Mouse (Mus musculus): ENCODE measurements around the gene Tcf12. TPM values are rescaled to one million over a fixed set of nuclear protein-coding genes. Genes with fewer than 3 reads are reported as not detected.

Tcf12 gene
- polyA plus RNA-seq, 1 experiment from 2014 or later, result 64.8 TPM

GRCm38 (mm10) chr9:71877867-71878266 is 233.8 kb downstream of the Tcf12 start:
- Histone ChIP-seq H3K27me3 (ENCODE audit: insufficient read depth, poor library complexity, severe bottlenecking) (no peaks in the 10 kb centered on the region), H3K36me3 (peaks cover 57% of the 10 kb centered on the region), H3K4me1 (peaks cover 4% of the 10 kb centered on the region; the same call in 1 of the 2 replicates), H3K9me3 (no peaks in the 10 kb centered on the region), H3K4me3 (no peak overlapping the region), H3K27ac (no peak overlapping the region)
- no peak for DNase-seq (ENCODE audit: low spot score)
- 94% methylated on average over 3 of the region's 3 CpGs for WGBS

DNA sequence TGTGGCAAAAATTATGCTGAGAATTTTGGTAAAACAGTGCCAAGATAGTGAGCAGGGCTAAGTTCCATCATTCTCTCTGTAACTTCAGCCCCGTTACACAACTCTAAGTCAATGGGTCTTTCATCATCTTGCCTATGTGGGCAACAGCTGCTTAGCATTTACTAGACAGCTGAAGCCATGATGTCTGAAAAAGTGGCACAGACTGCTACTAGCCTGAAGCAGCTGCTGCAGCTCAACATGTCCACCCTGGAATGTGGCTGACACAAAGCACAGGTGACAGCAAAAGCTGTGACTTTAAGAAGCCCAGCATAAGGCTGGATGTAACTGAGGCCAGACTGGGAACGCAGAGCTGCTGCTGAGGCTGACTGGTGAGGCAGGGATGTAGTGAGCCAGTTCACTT is 236.9 kb downstream of the Tcf12 start:
- no peak overlapping the region for H3K27ac ChIP-seq
- H3K36me3 ChIP-seq, result peaks cover 58% of the 10 kb centered on the region
- H3K27me3 ChIP-seq (ENCODE audit: insufficient read depth, poor library complexity, severe bottlenecking), result no peaks in the 10 kb centered on the region
- DNase-seq (ENCODE audit: low spot score), result no peak
- no peak overlapping the region for H3K4me3 ChIP-seq
- WGBS, result 75% methylated on average over 2 of the region's 2 CpGs
- H3K9me3 ChIP-seq, result no peaks in the 10 kb centered on the region
- no peaks in the 10 kb centered on the region for H3K4me1 ChIP-seq

GRCm38 (mm10) chr9:71874035-71874572 is 237.6 kb downstream of the Tcf12 start:
- Histone ChIP-seq H3K27ac (no peak overlapping the region), H3K36me3 (peaks cover 60% of the 10 kb centered on the region), H3K9me3 (no peaks in the 10 kb centered on the region), H3K27me3 (ENCODE audit: insufficient read depth, poor library complexity, severe bottlenecking) (no peaks in the 10 kb centered on the region), H3K4me3 (no peak overlapping the region), H3K4me1 (no peaks in the 10 kb centered on the region)
- 89% methylated on average over 3 of the region's 3 CpGs for WGBS
- DNase-seq (ENCODE audit: low spot score), result no peak

GRCm38 (mm10) chr9:71863338-71863737 is 248.3 kb downstream of the Tcf12 start:
- Histone ChIP-seq H3K27ac (no peak overlapping the region), H3K9me3 (no peaks in the 10 kb centered on the region), H3K27me3 (ENCODE audit: insufficient read depth, poor library complexity, severe bottlenecking) (no peaks in the 10 kb centered on the region), H3K4me3 (no peak overlapping the region), H3K4me1 (no peaks in the 10 kb centered on the region), H3K36me3 (peaks cover 24% of the 10 kb centered on the region)
- WGBS, result 93% methylated on average over 7 of the region's 7 CpGs
- no peak for DNase-seq (ENCODE audit: low spot score)

GRCm38 (mm10) chr9:71861629-71862028 is 250.0 kb downstream of the Tcf12 start:
- Histone ChIP-seq H3K27ac (no peak overlapping the region), H3K4me3 (no peak overlapping the region)
- 75% methylated on average over 2 of the region's 2 CpGs for WGBS

GRCm38 (mm10) chr9:71857926-71858325 is 253.7 kb downstream of the Tcf12 start:
- Histone ChIP-seq H3K9me3 (no peaks in the 10 kb centered on the region), H3K4me1 (0 out of 2 replicates have a peak, but pooled peaks cover 5% of the 10 kb centered on the region), H3K36me3 (peaks cover 60% of the 10 kb centered on the region), H3K4me3 (no peak overlapping the region), H3K27me3 (ENCODE audit: insufficient read depth, poor library complexity, severe bottlenecking) (no peaks in the 10 kb centered on the region), H3K27ac (no peak overlapping the region)
- no peak for DNase-seq (ENCODE audit: low spot score)
- WGBS, result 92% methylated on average over 1 of the region's 1 CpGs

More at GRCm38 (mm10) chr9:71861629-71862028, 250.0 kb downstream of the Tcf12 start:
- H3K9me3 ChIP-seq, result no peaks in the 10 kb centered on the region
- no peak for DNase-seq (ENCODE audit: low spot score)
- no peaks in the 10 kb centered on the region for H3K27me3 ChIP-seq (ENCODE audit: insufficient read depth, poor library complexity, severe bottlenecking)
- H3K4me1 ChIP-seq, result no peaks in the 10 kb centered on the region
- peaks cover 31% of the 10 kb centered on the region for H3K36me3 ChIP-seq

DNA sequence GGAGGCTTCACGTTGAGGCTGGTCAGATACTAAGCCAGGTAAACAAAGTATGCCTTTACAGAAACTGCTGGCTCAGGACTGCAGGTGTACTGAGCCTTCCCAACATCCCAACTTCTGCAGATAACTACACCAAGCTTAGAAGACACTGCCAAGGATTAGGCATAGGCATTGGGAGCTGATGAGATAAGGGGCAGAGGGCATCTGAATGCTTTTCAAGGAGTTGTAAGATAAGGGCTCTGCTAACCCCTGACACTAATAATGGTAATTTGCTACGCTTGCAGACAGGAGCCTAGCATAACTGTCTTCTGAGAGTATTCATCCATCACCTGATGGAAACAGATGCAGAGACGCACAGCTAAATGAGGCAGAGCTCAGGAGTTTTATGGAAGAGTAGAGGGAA is 257.8 kb downstream of the Tcf12 start:
- WGBS, result 72% methylated on average over 3 of the region's 3 CpGs
- Histone ChIP-seq H3K27me3 (ENCODE audit: insufficient read depth, poor library complexity, severe bottlenecking) (no peaks in the 10 kb centered on the region), H3K9me3 (no peaks in the 10 kb centered on the region), H3K36me3 (peaks cover 90% of the 10 kb centered on the region), H3K27ac (no peak overlapping the region), H3K4me3 (no peak overlapping the region), H3K4me1 (0 out of 2 replicates have a peak, but pooled peaks cover 5% of the 10 kb centered on the region)
- no peak for DNase-seq (ENCODE audit: low spot score)

GRCm38 (mm10) chr9:71850283-71850682 is 261.4 kb downstream of the Tcf12 start:
- no peaks in the 10 kb centered on the region for H3K27me3 ChIP-seq (ENCODE audit: insufficient read depth, poor library complexity, severe bottlenecking)
- 90% methylated on average over 1 of the region's 1 CpGs for WGBS
- 0 out of 2 replicates have a peak, but pooled peaks cover 5% of the 10 kb centered on the region for H3K4me1 ChIP-seq
- DNase-seq (ENCODE audit: low spot score), result no peak
- H3K9me3 ChIP-seq, result no peaks in the 10 kb centered on the region
- H3K4me3 ChIP-seq, result no peak overlapping the region
- H3K27ac ChIP-seq, result no peak overlapping the region
- peaks cover 91% of the 10 kb centered on the region for H3K36me3 ChIP-seq

DNA sequence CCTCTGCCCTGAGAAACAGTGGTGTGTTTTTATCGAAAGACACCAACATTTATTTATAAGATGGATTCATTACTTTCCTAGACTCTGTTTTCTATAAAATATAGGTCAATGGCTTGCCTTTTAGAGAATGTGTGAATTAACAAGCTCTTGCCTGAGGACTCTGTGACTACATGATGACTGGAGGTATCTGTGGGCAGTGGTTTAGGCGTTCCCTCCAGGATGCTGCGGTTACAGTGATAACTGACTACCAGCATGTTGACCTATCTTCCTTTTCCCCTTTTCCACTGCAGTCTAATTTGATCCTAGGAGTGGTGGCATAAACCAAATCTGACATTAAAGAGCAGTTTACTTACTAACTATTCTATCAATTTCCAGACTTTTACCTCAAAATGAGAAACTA is 263.3 kb downstream of the Tcf12 start:
- no peak for DNase-seq (ENCODE audit: low spot score)
- Histone ChIP-seq H3K9me3 (no peaks in the 10 kb centered on the region), H3K27me3 (ENCODE audit: insufficient read depth, poor library complexity, severe bottlenecking) (no peaks in the 10 kb centered on the region), H3K4me1 (no peaks in the 10 kb centered on the region), H3K36me3 (peaks cover 89% of the 10 kb centered on the region), H3K4me3 (no peak overlapping the region), H3K27ac (no peak overlapping the region)
- WGBS, result 90% methylated on average over 3 of the region's 3 CpGs

GRCm38 (mm10) chr9:71847921-71848320 is 263.8 kb downstream of the Tcf12 start:
- Histone ChIP-seq H3K9me3 (no peaks in the 10 kb centered on the region), H3K27ac (no peak overlapping the region), H3K36me3 (peaks cover 89% of the 10 kb centered on the region), H3K4me3 (no peak overlapping the region), H3K4me1 (no peaks in the 10 kb centered on the region), H3K27me3 (ENCODE audit: insufficient read depth, poor library complexity, severe bottlenecking) (no peaks in the 10 kb centered on the region)
- WGBS, result 95% methylated on average over 9 of the region's 9 CpGs
- no peak for DNase-seq (ENCODE audit: low spot score)

DNA sequence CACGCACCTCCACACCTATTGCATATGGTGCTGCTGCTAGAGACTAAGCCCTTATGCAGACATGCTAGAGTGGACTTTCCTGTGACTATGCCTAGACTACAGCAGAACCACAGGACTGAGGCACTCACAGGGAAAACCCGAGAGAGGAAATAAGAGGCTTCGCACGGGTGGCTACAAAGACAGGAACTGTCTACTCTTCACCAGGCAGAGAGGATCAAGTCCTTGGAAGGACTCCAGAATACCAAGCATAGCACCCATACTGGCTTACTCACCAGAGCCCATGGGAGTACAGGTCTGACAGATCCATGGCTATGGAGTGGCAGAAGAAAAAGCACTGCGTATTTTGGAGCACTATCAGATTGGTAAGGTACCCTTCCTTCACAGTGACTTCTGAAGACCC is 269.8 kb downstream of the Tcf12 start:
- H3K9me3 ChIP-seq, result no peaks in the 10 kb centered on the region
- no peak overlapping the region for H3K27ac ChIP-seq
- H3K27me3 ChIP-seq (ENCODE audit: insufficient read depth, poor library complexity, severe bottlenecking), result no peaks in the 10 kb centered on the region
- no peak overlapping the region for H3K4me3 ChIP-seq
- 91% methylated on average over 5 of the region's 5 CpGs for WGBS
- H3K4me1 ChIP-seq, result 0 out of 2 replicates have a peak, but pooled peaks cover 5% of the 10 kb centered on the region
- no peak for DNase-seq (ENCODE audit: low spot score)
- H3K36me3 ChIP-seq, result peaks cover 54% of the 10 kb centered on the region

DNA sequence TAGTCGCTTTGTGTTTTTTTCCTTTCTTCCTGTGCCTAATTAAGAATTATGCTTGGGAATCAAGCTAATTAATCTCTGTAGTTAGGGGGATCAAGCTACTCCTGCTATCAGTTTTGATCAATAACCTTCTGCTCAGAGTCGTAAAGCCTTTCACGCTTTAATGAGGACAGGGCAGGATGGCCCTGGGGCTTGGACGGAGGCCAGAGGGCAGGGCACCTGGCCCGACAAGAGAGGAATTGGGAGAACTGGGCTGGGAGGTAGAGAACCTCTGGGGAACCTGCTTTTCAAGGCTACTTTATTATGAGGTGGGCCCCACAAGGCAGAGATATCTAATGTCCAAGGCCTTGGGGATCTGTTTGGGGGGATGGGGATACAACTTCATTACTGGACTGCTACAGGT is 274.3 kb downstream of the Tcf12 start:
- WGBS, result 81% methylated on average over 5 of the region's 5 CpGs
- H3K27me3 ChIP-seq (ENCODE audit: insufficient read depth, poor library complexity, severe bottlenecking), result no peaks in the 10 kb centered on the region
- no peak for DNase-seq (ENCODE audit: low spot score)
- peaks cover 12% of the 10 kb centered on the region; the same call in 1 of the 2 replicates for H3K4me1 ChIP-seq
- H3K27ac ChIP-seq, result no peak overlapping the region
- no peaks in the 10 kb centered on the region for H3K9me3 ChIP-seq
- no peak overlapping the region for H3K4me3 ChIP-seq
- H3K36me3 ChIP-seq, result peaks cover 13% of the 10 kb centered on the region

GRCm38 (mm10) chr9:71836366-71836765 is 275.3 kb downstream of the Tcf12 start:
- Histone ChIP-seq H3K4me3 (no peak overlapping the region), H3K27ac (no peak overlapping the region), H3K36me3 (peaks cover 3% of the 10 kb centered on the region; the same call in 1 of the 2 replicates), H3K27me3 (ENCODE audit: insufficient read depth, poor library complexity, severe bottlenecking) (no peaks in the 10 kb centered on the region), H3K9me3 (no peaks in the 10 kb centered on the region), H3K4me1 (peaks cover 12% of the 10 kb centered on the region)
- DNase-seq (ENCODE audit: low spot score), result no peak
- WGBS, result 90% methylated on average over 1 of the region's 1 CpGs

All from heart, embryonic 10.5 days (tissue).